Mouse (Mus musculus) cerebellum, adult 2 months (tissue): Measurements from ENCODE around the gene Fam227a.

Experiments
- CTCF ChIP-seq: fragments of 200-500 bp; IDR thresholded peaks from 2 replicates; pipeline ENCODE4 v1.5.1; 2011; ENCODE audit warnings: low read depth, mild to moderate bottlenecking, control low read depth, low read length, moderate library complexity, borderline replicate concordance; ENCODE audit not compliant: insufficient read depth
- POLR2A ChIP-seq: fragments of 200-500 bp; IDR thresholded peaks from 2 replicates; pipeline ENCODE4 v1.6.1; 2011; ENCODE audit warnings: low read length, control low read depth, borderline replicate concordance; ENCODE audit not compliant: insufficient read depth

- peak; percentile 70 for TF ChIP-seq POLR2A
- TF ChIP-seq CTCF, result peak; percentile 55
These were observed 11.7 kb upstream of the Fam227a start, which contains the start of gene Tomm22 for GRCm38 (mm10) chr15:79670249-79670971.
